Mouse (Mus musculus) midbrain, embryonic 10.5 days (tissue): ENCODE measurements around the gene Olfr1426. TPM values are rescaled to one million over a fixed set of nuclear protein-coding genes. Genes with fewer than 3 reads are reported as not detected.

Experiments
- DNase-seq: peaks from one replicate; pipeline ENCODE4 v3.0.0-alpha.2; 2017; ENCODE audit warnings: low spot score
- H3K27ac ChIP-seq: fragments of 300-500 bp; sonication (generic); replicated peaks from 2 replicates; pipeline ENCODE4 v1.5.1; 2016; ENCODE audit warnings: mild to moderate bottlenecking
- H3K27me3 ChIP-seq: fragments of 300-500 bp; sonication (generic); 2 replicates; pipeline ENCODE4 v1.6.1; 2016; ENCODE audit warnings: low read depth, mild to moderate bottlenecking; ENCODE audit not compliant: poor library complexity, severe bottlenecking
- H3K36me3 ChIP-seq: fragments of 300-500 bp; sonication (generic); 2 replicates; pipeline ENCODE4 v1.6.1; 2016; ENCODE audit warnings: mild to moderate bottlenecking, moderate library complexity
- H3K4me1 ChIP-seq: fragments of 300-500 bp; sonication (generic); 2 replicates; pipeline ENCODE4 v1.6.1; 2016
- H3K4me3 ChIP-seq: fragments of 300-500 bp; sonication (generic); 2 replicates; pipeline ENCODE4 v1.5.1; 2016; ENCODE audit warnings: mild to moderate bottlenecking, moderate library complexity
- H3K9me3 ChIP-seq: fragments of 300-500 bp; sonication (generic); replicated peaks from 2 replicates; pipeline ENCODE4 v1.6.1; 2016; ENCODE audit warnings: mild to moderate bottlenecking
- polyA plus RNA-seq: library from polyadenylated mRNA; unstranded; fragments of >200 nt; fragmentation: Nextera tagmentation; extraction: Ambion mirVana; gene quantifications from 2 replicates; pipeline ENCODE4 v1.2.1, GENCODE M21; 2016

The Olfr1426 gene
- polyA plus RNA-seq, 1 experiment from 2014 or later, result not detected

DNA sequence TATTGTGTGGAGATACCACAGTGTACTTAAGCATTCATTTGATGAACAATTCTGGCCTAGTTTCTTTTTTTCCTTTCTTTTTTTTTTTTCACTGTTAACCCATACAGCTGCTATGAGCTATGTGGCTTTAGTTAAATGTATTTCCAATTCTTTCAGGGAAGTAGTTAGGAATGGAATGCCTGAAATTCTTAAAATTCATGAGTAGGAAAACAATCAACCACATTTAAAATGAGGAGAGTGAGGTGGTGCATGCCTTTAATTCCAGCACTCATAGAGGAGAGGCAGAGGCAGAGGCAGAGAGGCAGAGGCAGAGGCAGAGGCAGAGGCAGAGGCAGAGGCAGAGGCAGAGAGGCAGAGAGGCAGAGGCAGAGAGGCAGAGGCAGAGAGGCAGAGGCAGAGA is 54.1 kb downstream of the Olfr1426 start:
- Histone ChIP-seq H3K36me3 (no peaks in the 10 kb centered on the region), H3K27me3 (no peaks in the 10 kb centered on the region), H3K27ac (no peak overlapping the region), H3K9me3 (no peaks in the 10 kb centered on the region), H3K4me1 (no peaks in the 10 kb centered on the region), H3K4me3 (no peak overlapping the region)
- DNase-seq, result no peak

Other genes with a start within 250 kb of the Olfr1426 start
- gene Olfr1418, start 230.9 kb downstream of the Olfr1426 start, polyA plus RNA-seq, result not detected in 2 replicates
- gene Olfr1419, start 216.9 kb downstream of the Olfr1426 start, polyA plus RNA-seq, result not detected in 2 replicates
- not detected in 2 replicates for gene Olfr1420, start 205.4 kb downstream of the Olfr1426 start, polyA plus RNA-seq
- 23.5 and 24.3 TPM in 2 replicates for gene Patl1, start 179.6 kb downstream of the Olfr1426 start, polyA plus RNA-seq
- gene Osbp, start 126.1 kb downstream of the Olfr1426 start, polyA plus RNA-seq, result 2.7 and 2.9 TPM in 2 replicates
- gene Olfr1423, start 50.7 kb downstream of the Olfr1426 start, polyA plus RNA-seq, result 0.02 TPM in 1 of 2 replicates, not detected in the other
- not detected in 2 replicates for gene Olfr1424, start 29.3 kb downstream of the Olfr1426 start, polyA plus RNA-seq
- not detected in 2 replicates for gene Olfr1425, start 14.3 kb downstream of the Olfr1426 start, polyA plus RNA-seq
- gene Olfr1427, start 11.3 kb upstream of the Olfr1426 start, polyA plus RNA-seq, result not detected in 2 replicates
- gene Olfr1428, start 23.9 kb upstream of the Olfr1426 start, polyA plus RNA-seq, result not detected in 2 replicates
- not detected in 2 replicates for gene Olfr76, start 31.2 kb upstream of the Olfr1426 start, polyA plus RNA-seq
- gene Olfr1555-ps1, start 78.1 kb upstream of the Olfr1426 start, polyA plus RNA-seq, result not detected in 2 replicates
- not detected in 2 replicates for gene Olfr1431, start 108.6 kb upstream of the Olfr1426 start, polyA plus RNA-seq
- not detected in 2 replicates for gene Olfr1432, start 140.6 kb upstream of the Olfr1426 start, polyA plus RNA-seq
- gene Olfr262, start 149.6 kb upstream of the Olfr1426 start, polyA plus RNA-seq, result not detected in 2 replicates
- gene Olfr235, start 169.0 kb upstream of the Olfr1426 start, polyA plus RNA-seq, result not detected in 2 replicates
- not detected in 2 replicates for gene Olfr1434, start 187.8 kb upstream of the Olfr1426 start, polyA plus RNA-seq
- not detected in 2 replicates for gene Olfr1436, start 207.1 kb upstream of the Olfr1426 start, polyA plus RNA-seq
- gene Olfr1437, start 233.1 kb upstream of the Olfr1426 start, polyA plus RNA-seq, result not detected in 2 replicates
- not detected in 2 replicates for gene Olfr1438-ps1, start 243.9 kb upstream of the Olfr1426 start, polyA plus RNA-seq